Mouse (Mus musculus) kidney, postnatal 4 days (tissue): ENCODE data around the gene Slc17a4.
A peak's percentile ranks its signal among the peaks of the same experiment; 100 is the strongest.

ENCODE experiments used
- DNase-seq, 2 experiments: peaks; one replicate each; pipeline ENCODE4 v3.0.0; 2021; ENCODE audit warnings: mixed read lengths in 2 of 2

Gene Slc17a4

DNA sequence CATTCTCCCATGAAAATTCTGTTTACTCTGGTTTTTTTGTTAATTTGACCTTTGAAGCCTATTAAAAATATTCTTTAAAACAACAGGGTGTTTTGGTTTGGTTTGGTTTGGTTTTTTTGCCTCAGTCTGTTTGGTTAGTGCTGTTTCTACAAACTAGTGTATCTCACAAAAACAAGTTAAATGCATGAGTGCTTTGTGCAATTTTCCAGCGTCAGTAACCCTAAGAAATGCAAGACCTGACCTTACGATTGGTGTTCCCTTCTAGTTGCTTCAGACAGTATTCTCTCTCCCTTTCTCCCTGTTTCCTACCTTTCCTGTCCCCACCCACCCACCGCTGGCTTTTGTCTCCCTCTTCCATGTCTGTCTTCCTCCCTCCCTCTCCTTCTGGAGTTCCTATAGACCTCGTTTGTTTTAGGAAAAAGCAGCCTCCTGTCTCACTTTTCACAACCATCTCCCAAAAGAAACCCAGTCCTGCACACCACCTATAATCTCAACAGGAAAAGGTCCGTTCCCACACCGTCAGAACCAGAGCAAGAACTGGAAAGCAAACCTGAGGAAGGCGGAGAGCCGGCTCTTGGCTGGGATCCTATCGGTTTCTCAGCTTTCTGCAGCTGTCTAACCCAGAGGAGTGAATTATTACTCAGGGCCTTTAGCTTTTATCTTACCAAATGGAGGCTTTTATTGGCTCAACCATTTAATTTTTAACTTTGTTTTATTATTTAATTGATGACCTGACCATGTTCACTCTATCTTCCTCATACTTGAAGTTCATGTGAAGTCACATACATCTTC is at the start of gene Slc17a4:
Gene Slc17a4 (minus strand): TSS at position 634 of the 792 bp plus-strand sequence.
- DNase-seq, result peak; percentile 41 to 61

DNA sequence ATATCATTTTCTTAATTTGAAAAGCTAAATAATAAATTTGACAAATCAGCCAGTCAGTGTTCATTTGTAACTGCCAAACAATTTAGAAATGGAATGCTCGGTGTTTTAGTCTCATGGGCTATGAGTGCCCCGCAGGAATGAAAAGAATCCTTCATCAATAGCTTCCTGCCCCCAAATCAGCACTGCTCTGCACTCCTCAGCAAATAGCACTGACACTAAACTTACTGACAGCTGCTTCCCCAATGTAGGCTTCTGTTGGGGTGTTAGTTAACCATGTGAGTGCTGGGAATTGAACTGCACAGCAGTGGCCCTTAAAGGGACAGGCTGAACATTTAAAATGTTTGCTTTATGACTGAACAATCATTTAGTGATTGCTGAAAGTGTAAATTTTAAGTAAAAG is 45.0 kb upstream of the Slc17a4 start:
- DNase-seq, result no peak

GRCm38 (mm10) chr13:23950928-23951327 is 36.1 kb upstream of the Slc17a4 start:
- DNase-seq, result peak; percentile 61

- DNase-seq, result peak in 1 of 2 experiments; percentile 4
These were observed 34.9 kb upstream of the Slc17a4 start for GRCm38 (mm10) chr13:23949484-23950246.

DNA sequence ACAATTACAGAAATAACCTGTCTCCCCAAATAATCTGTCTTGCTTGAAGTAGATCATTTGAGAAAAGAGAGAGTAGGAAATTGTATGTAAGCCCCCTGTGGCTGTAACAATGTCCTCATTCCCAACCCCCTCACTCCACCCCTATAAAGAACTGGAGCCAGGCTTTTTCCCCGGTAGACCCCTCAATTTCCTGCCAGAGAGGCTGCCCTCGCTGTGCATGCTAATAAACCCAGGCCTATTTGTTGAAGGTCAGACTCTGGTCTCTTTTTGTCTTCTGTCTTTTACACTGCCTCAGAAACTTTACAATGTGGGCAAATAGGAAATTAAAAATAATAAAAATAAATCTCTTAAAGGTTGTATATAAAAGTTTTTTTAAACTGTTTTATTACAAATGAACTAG is 31.4 kb upstream of the Slc17a4 start:
- no peak for DNase-seq

DNA sequence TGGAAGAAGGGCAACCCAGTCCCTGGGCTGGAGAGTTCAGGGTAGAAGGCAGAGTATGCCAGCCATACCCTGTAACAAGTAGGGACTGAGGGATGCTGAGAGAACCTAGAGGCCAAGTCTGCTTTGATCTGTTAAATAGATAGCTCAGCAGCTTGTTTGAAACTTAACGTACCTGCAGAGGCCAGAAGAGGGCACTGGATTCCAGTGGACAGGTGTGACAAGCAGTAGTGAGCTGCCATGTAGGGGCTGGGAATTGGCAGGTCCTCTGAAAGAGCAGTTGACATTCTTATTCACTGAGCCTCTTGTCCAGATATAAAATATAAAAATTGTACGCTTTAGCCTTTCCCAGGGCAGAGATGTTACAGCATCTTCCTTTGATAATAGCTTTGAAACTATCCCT is 28.1 kb upstream of the Slc17a4 start:
- DNase-seq, result peak in 1 of 2 experiments; percentile 17

DNA sequence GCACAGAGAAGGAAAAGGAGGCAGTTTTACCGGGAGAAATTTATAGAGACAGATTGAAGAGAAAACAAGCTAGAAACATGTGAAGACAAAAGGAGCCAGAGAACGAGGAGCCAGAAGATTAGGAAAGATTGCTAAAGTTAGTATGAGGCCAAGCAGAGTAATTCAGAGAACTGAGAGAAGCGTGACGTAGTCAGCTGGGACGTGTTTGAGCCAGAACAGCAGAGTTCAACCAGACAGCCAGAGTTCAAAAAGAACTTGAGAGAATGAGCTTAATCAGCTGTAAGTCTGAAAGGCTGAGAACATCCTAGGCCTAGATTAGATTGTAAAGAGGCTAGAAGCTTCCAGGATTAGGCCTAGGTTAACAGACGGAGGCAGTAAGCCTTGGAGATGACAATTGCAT is 25.5 kb upstream of the Slc17a4 start:
- DNase-seq, result no peak

DNA sequence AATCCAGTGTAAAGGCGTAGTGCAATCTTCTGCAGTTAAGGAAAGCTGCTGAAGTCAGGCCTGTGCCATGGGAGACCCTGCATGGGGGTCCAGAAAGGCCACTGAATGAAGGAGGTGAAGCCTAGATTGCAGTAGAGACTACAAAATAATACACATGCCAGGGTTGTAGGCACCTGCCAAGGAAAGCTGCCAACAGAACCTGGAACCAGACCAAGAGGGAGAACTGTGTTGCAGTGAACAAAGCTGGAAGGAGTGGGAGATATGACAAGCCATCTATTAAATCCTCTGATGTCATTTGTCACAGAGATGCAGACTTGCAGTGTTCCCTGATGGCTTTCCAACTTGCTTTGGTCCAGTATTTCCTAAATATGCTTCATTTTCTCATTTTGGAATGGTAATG is 23.9 kb upstream of the Slc17a4 start:
- DNase-seq, result no peak

DNA sequence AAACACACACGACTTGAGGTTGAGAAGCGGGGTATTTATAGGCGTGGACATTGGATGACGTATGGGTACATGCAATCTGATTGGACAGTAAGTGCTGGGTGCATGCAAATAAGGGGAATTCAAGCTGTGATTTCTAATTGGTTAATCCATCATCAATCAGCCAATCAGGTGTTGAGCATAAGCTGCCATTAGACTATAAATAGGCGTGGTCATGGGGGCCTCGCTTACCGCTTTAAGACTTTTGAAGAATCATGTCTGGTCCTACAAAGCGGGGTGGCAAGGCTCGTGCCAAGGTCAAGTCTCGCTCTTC is 19.4 kb upstream of the Slc17a4 start, which contains the start of gene Hist1h2aa:
Gene Hist1h2aa (plus strand): TSS at position 252 of the 310 bp plus-strand sequence.
- no peak for DNase-seq

DNA sequence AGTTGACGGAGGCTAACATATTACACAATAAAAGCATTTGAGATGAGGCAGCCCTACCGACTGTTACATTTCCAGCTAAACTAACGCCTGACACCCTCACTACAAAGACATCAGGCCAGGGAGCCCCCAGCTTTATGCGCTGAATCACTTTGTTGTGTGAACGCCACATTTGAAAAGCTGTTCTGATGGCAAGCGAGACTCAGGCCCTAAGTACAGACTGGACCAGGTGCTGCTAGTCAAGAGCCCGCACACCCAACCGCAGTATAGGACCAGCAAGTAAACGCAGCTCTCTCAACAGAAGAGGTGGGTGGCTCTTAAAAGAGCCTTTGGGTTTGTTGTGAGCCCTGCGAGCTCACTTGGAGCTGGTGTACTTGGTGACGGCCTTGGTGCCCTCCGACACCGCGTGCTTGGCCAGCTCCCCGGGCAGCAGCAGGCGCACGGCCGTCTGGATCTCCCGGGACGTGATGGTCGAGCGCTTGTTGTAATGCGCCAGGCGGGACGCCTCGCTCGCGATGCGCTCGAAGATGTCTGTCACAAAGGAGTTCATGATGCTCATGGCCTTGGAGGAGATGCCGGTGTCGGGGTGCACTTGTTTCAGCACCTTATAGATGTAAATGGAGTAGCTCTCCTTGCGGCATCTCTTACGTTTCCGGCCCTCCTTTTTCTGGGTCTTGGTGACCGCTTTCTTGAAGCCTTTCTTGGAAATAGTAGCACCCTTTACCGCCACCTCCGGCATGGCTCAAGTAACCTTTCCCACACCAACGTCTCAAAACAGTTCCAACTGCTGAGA is 18.8 kb upstream of the Slc17a4 start, which contains the start of gene Hist1h2ba:
Gene Hist1h2ba (minus strand): TSS at position 736 of the 790 bp plus-strand sequence.
- no peak for DNase-seq

GRCm38 (mm10) chr13:23930904-23931303 is 16.1 kb upstream of the Slc17a4 start:
- DNase-seq, result no peak

DNA sequence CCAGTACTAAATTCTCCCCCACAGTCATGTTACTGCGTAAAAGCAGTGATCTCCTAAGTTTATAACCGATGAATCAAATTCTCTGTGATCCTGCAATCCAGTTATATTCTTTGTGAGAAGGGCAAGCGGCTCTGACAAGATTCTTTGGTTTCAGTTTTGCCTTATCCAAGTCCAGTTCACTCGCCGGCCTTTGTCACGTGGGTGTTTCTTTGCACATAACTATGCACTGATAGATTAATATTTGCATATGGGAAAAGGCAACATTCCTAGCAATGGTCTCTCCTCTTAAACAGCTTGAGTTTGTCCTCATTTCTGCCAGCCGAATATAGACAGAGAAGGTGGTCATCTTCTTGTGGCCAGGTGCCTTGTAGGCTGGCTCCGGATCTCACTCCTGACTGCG is 15.7 kb upstream of the Slc17a4 start:
- no peak for DNase-seq

DNA sequence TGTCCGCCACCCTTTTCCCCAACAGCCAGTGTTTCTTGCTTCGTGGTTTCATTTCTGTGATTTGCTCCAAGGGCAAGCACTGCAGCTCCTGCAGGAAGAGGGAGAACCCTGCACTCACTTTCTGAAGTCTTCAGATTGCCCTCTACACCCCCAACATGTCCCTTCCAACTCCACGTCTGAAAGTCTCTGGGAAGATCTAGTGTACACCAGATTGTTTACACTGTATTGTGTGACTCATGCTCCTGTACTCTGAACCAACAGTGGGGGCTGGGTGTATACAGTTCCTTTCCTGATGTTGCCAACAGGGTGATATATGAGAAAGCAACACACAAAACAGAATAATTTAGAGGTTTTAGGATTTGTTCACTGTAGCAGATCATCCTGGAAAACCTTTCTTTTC is 13.8 kb upstream of the Slc17a4 start:
- DNase-seq, result no peak

DNA sequence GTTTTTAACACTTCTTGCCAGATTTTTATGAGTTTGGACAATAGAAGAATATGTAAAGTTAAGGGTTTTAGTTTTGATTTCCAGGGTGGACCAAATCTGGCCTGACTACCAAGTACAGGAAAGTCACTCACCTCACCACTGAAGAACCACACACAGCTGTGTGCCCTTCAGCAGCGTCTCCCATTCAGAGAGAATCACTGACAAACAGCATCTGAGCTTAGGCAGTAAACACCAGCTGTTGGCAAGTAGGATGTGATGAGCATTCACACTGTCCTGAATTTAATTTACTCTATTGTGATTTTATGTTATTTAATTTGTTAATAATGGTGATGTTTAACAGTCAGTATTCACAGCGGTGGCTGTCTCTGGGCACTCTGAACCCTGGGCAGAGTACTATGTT is 11.0 kb upstream of the Slc17a4 start:
- DNase-seq, result no peak

DNA sequence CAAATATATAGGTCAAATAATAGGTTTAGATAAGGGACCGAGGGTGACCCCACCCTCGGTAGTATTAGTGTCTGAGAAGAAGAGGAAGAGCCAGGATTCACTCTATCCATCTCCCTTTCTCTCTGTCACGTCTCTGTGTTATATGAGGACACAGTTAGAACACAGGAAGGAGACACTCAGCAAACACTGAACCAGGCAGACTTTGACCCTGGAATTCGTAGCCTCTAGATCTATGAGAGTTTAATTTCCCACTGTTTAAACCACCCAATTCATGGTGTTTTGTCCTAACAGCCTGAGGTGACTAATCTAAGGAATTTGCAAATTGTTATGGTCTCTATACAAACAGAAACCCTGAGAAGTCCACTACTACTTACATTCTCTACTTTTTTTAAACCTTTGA is 2.9 kb upstream of the Slc17a4 start:
- no peak for DNase-seq

- peak in 1 of 2 experiments; percentile 7 for DNase-seq
These were observed 1.3 kb upstream of the Slc17a4 start for GRCm38 (mm10) chr13:23916132-23916531.

DNA sequence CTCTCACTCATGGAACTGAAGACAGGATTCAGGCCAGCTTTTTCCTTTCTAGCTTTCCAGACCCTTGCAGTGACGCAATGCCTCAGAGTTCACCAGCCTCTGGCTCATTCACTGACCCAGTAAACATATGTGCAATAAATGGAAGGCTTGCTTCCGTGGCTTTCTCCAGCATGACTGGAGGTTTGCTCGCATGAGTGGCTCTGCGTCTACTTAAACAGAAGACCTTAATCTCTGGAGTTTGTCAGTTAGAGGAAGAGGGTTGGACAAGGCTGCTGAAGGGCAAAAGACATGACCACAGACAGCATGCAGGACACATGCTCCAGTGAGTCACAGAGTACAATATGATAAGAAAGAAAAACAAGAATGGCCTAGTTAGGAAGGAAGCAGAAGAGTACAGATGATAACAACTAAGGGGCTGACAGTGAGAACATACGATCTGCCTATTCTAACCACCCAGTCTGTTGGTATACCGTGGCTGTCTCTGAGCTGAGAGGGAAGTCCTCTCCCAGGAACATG is 960 bp downstream of the Slc17a4 start:
- DNase-seq, result peak; percentile 46 to 59

DNA sequence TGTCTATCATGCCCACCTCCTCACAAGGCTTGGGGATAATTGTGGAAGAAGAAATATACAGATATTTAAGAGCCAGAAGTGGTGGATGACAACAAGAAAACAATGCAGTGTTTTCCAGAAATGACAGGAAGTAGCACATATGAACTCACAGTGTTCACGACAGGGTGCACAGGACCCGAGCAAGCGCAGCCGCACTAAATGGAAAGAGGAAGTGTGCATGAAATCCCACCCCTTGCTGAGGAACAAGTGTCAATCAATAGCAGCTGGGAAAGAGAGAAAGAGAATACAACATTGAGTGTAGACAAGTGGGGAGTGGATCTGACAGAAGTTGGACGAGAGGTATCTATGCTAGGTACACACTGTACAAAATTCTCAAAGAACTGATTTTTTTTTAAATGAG is 3.5 kb downstream of the Slc17a4 start:
- no peak for DNase-seq

- DNase-seq, result no peak
These were observed 4.7 kb downstream of the Slc17a4 start for GRCm38 (mm10) chr13:23910121-23910520.

- no peak for DNase-seq
These were observed 7.9 kb downstream of the Slc17a4 start for GRCm38 (mm10) chr13:23906906-23907305.

GRCm38 (mm10) chr13:23898242-23898641 is 16.6 kb downstream of the Slc17a4 start:
- peak; percentile 16 to 40 for DNase-seq

GRCm38 (mm10) chr13:23893269-23893593 is 21.6 kb downstream of the Slc17a4 start:
- DNase-seq, result no peak

- DNase-seq, result no peak
These were observed 22.1 kb downstream of the Slc17a4 start for GRCm38 (mm10) chr13:23892592-23893268.
